8 mouse cellular contexts compared by ENCODE assay signal in genomic region chr9:99243190-99243894, GRCm38 (mm10). TPM values are rescaled to one million over a fixed set of nuclear protein-coding genes. Genes with fewer than 3 reads are reported as not detected.
A peak's percentile ranks its signal among the peaks of the same experiment; 100 is the strongest.
DNase-seq lines count a peak whose midpoint lies in the region; ATAC-seq lines count a peak whose summit lies in the region.

Gene Cep70 (plus strand): TSS chr9:99243367.

- peak; percentile 97 for ATAC-seq in hindbrain, embryonic 16.5 days

- H3K4me3 ChIP-seq in hindbrain, embryonic 16.5 days (ENCODE audit: low read length), result peak within 1 kb of the TSS; percentile 91
- H3K4me3 ChIP-seq in macrophage (ENCODE audit: inconsistent target), result peak within 1 kb of the TSS; percentile 90

- peaks cover 20% of the 10 kb centered on the region for H3K79me2 ChIP-seq in macrophage (ENCODE audit: inconsistent target)

- no peaks in the 10 kb centered on the region for H3K27me3 ChIP-seq in hindbrain, embryonic 16.5 days (replicated peaks; ENCODE audit: control insufficient read depth, insufficient read depth, low read length)

- no peaks in the 10 kb centered on the region for H3K36me3 ChIP-seq in hindbrain, embryonic 16.5 days (ENCODE audit: control insufficient read depth, insufficient read depth, low read length)
- no peaks in the 10 kb centered on the region; the same call in 1 of the 2 replicates for H3K36me3 ChIP-seq in macrophage (ENCODE audit: inconsistent target)

- peak; percentile 95 for DNase-seq in T-cell, adult 2 months (ENCODE audit: low spot score)
- DNase-seq in cerebellum, postnatal 36 days, result peak; percentile 95 to 98
- peak; percentile 95 to 97 for DNase-seq in frontal cortex, postnatal 36 days (ENCODE audit: low spot score in 2 of 2)
- peak; percentile 97 for DNase-seq in left cerebral cortex, adult 18-20 months (ENCODE audit: low spot score in 2 of 2)
- peak; percentile 96 for DNase-seq in right cerebral cortex, adult 18-20 months
- DNase-seq in urinary bladder, postnatal 10 days (ENCODE audit: low spot score), result peak; percentile 76

- H3K9me3 ChIP-seq in hindbrain, embryonic 16.5 days (ENCODE audit: control insufficient read depth, low read length), result no peaks in the 10 kb centered on the region

- under 1% methylated on average over 56 of the region's 66 CpGs for WGBS in hindbrain, embryonic 16.5 days
- WGBS in macrophage (ENCODE audit: missing documents), result under 1% methylated on average over 66 of the region's 66 CpGs

- H3K27ac ChIP-seq in hindbrain, embryonic 16.5 days (ENCODE audit: low read depth, low read length), result peak within 1 kb of the TSS; percentile 92
- peak within 1 kb of the TSS; percentile 55 for H3K27ac ChIP-seq in macrophage

- H3K4me1 ChIP-seq in hindbrain, embryonic 16.5 days (ENCODE audit: control insufficient read depth, insufficient read depth, low read depth, low read length), result peaks cover 9% of the 10 kb centered on the region

- peak within 1 kb of the TSS; percentile 72 for H3K4me2 ChIP-seq in hindbrain, embryonic 16.5 days (ENCODE audit: low read length)

- peak within 1 kb of the TSS; percentile 91 for H3K9ac ChIP-seq in hindbrain, embryonic 16.5 days (ENCODE audit: low read depth, low read length)

RNA-seq across cellular contexts. Expression of gene Cep70, which starts in this region (rescaled TPM):
- polyA plus RNA-seq in hindbrain, embryonic 16.5 days (2015; fragmentation: Nextera tagmentation; extraction: Ambion mirVana), result 50.7 and 55.3 TPM in 2 replicates
- 10 to 100 TPM; 19.2 to 23.9 TPM for total RNA-seq in left cerebral cortex, adult 18-20 months (2021)
- 100 to 1,000 TPM in 5 of 26 experiments, 10 to 100 TPM in 21; 21.2 to 112 (median 72.9) TPM for total RNA-seq in macrophage (2018; cell fraction: chromatin; rRNA removed)
- total RNA-seq in macrophage (2018; cell fraction: cytosol; rRNA removed), result 10 to 100 TPM in 19 of 26 experiments, 1 to 10 TPM in 7; 6.4 to 14.3 (median 10.7) TPM
- total RNA-seq in macrophage (2018; cell fraction: nucleus; rRNA removed), result 10 to 100 TPM; 17.3 to 68.1 (median 37.4) TPM
- 10.3 to 14.1 TPM (median 11.1 TPM) in 3 replicates for polyA plus RNA-seq in macrophage (2018)

Comparison
In these comparisons a context has a peak if more than half of its experiments do, and no peak if none do; other contexts are left out.
1. Peak in every context shown above with its lines: DNase-seq, ATAC-seq, H3K4me3 ChIP-seq and H3K27ac ChIP-seq.